ENCODE assay signal across 7 mouse cellular contexts in the genomic region with DNA sequence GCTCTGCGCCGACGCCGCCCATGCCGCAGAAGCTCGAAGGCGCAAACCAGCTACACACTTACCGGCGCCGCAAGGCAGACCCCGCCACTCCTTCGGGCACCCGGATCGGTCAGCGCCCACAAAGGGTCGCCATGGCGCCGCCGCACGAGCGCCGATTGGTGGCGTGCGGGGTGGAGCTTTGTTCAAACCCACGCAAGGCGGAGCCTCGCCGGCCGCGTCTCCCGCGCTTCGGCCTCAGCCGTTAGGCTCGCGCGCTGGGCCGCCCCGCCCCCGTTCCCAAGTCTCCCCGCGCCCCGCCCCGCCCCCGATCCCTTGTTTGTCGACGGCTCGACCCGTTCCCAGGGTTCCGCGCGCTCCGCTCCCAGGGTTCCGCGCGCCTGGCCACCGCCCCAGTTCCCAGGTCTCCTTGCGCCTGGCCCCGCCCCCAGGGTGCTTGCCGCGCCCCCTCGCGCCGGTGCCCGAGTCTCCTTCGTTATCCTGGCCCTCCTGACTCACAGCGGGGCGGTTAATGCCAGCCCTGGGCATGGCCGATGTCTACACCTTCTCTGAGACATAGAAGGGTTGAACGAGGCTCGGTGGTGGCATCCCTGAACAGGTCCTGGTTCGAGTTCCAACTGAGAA. TPM values are rescaled to one million over a fixed set of nuclear protein-coding genes. Genes with fewer than 3 reads are reported as not detected.
A peak's percentile ranks its signal among the peaks of the same experiment; 100 is the strongest.
DNase-seq lines count a peak whose midpoint lies in the region; ATAC-seq and TF ChIP-seq lines count a peak whose summit lies in the region.

TSS of gene Cdca4 (minus strand) at position 180 of the 621 bp plus-strand sequence.

- peak within 1 kb of the TSS; percentile 82 for H3K4me2 ChIP-seq in intestine, postnatal 0 days (replicated peaks; ENCODE audit: low read depth)
- H3K4me2 ChIP-seq in midbrain, embryonic 12.5 days (replicated peaks), result peak within 1 kb of the TSS; percentile 69

- peak; percentile 95 for DNase-seq in adrenal gland, adult 8-10 months
- peak; percentile 99 for DNase-seq in embryo, embryonic 9.5 days (ENCODE audit: extremely low spot score)
- DNase-seq in gonadal fat pad, adult 2 months (ENCODE audit: low read depth), result no peak
- peak; percentile 100 for DNase-seq in left cerebral cortex, postnatal 4 days

- TF ChIP-seq CTCF in intestine, postnatal 0 days (IDR thresholded peaks at IDR 0.05; ENCODE audit: low read depth), result peak; percentile 55
- no peak for TF ChIP-seq CTCF in small intestine, adult 2 months (IDR thresholded peaks at IDR 0.05; ENCODE audit: extremely low read depth, insufficient read length, insufficient replicate concordance, low read depth, low read length)

- ATAC-seq in intestine, postnatal 0 days, result peak; percentile 98
- peak; percentile 97 for ATAC-seq in midbrain, embryonic 12.5 days (ENCODE audit: low FRiP score, low read depth)

- peak within 1 kb of the TSS; percentile 90 for H3K27ac ChIP-seq in intestine, postnatal 0 days (ENCODE audit: low read depth, low read length)
- H3K27ac ChIP-seq in midbrain, embryonic 12.5 days (replicated peaks), result peak within 1 kb of the TSS; percentile 93
- peak within 1 kb of the TSS; percentile 79 for H3K27ac ChIP-seq in small intestine, adult 2 months (ENCODE audit: insufficient read depth, low read depth, low read length)

- WGBS in intestine, postnatal 0 days, result under 1% methylated on average over 72 of the region's 72 CpGs
- WGBS in midbrain, embryonic 12.5 days, result under 1% methylated on average over 68 of the region's 72 CpGs
- WGBS in small intestine, adult 2 months, result 1% methylated on average over 72 of the region's 72 CpGs

- no peaks in the 10 kb centered on the region for H3K9me3 ChIP-seq in intestine, postnatal 0 days (ENCODE audit: control insufficient read depth)
- H3K9me3 ChIP-seq in midbrain, embryonic 12.5 days, result no peaks in the 10 kb centered on the region

- no peaks in the 10 kb centered on the region for H3K27me3 ChIP-seq in intestine, postnatal 0 days (replicated peaks; ENCODE audit: control insufficient read depth, insufficient read depth, low read length)
- H3K27me3 ChIP-seq in midbrain, embryonic 12.5 days, result no peaks in the 10 kb centered on the region
- no peaks in the 10 kb centered on the region for H3K27me3 ChIP-seq in small intestine, adult 2 months (ENCODE audit: control insufficient read depth, insufficient read depth, low read length)

- peak within 1 kb of the TSS; percentile 78 for H3K9ac ChIP-seq in intestine, postnatal 0 days (ENCODE audit: low read depth, low read length)
- H3K9ac ChIP-seq in midbrain, embryonic 12.5 days (replicated peaks), result peak within 1 kb of the TSS; percentile 99

- TF ChIP-seq POLR2A in small intestine, adult 2 months (IDR thresholded peaks at IDR 0.05; ENCODE audit: low read depth, low read length), result peak; percentile 59; the same call in 1 of the 2 replicates

- peaks cover 10% of the 10 kb centered on the region; the same call in 1 of the 2 replicates for H3K36me3 ChIP-seq in intestine, postnatal 0 days (ENCODE audit: control insufficient read depth, insufficient read depth)
- H3K36me3 ChIP-seq in midbrain, embryonic 12.5 days, result peaks cover 44% of the 10 kb centered on the region
- peaks cover 6% of the 10 kb centered on the region; the same call in 1 of the 2 replicates for H3K36me3 ChIP-seq in small intestine, adult 2 months (ENCODE audit: control insufficient read depth, insufficient read depth, low read length)

- no peaks in the 10 kb centered on the region; the same call in 1 of the 2 replicates for H3K4me1 ChIP-seq in intestine, postnatal 0 days (replicated peaks; ENCODE audit: control insufficient read depth, insufficient read depth, low read length)
- peaks cover 44% of the 10 kb centered on the region for H3K4me1 ChIP-seq in midbrain, embryonic 12.5 days
- peaks cover 5% of the 10 kb centered on the region; the same call in 1 of the 2 replicates for H3K4me1 ChIP-seq in small intestine, adult 2 months (ENCODE audit: control insufficient read depth, insufficient read depth, insufficient read length, low read length)

- peak within 1 kb of the TSS; percentile 88 for H3K4me3 ChIP-seq in intestine, postnatal 0 days (ENCODE audit: low read depth, low read length)
- H3K4me3 ChIP-seq in midbrain, embryonic 12.5 days, result peak within 1 kb of the TSS; percentile 99
- peak within 1 kb of the TSS; percentile 97 for H3K4me3 ChIP-seq in small intestine, adult 2 months (ENCODE audit: low read depth, low read length)

- intact Hi-C loops in left cerebral cortex, postnatal 4 days (cut with DNase I), result no loop called here

RNA-seq across cellular contexts. Expression of gene Cdca4, which starts in this region (rescaled TPM):
- 10 to 100 TPM; 11.7 to 14.7 (median 13.6) TPM for total RNA-seq in adrenal gland, adult 8-10 months (2022)
- 16.2 and 17.9 TPM in 2 replicates for polyA plus RNA-seq in gonadal fat pad, adult 2 months (2012; rRNA removed)
- 22.6 and 24.1 TPM in 2 replicates for polyA plus RNA-seq in intestine, postnatal 0 days (2015; fragmentation: Nextera tagmentation; extraction: Ambion mirVana)
- total RNA-seq in left cerebral cortex, postnatal 4 days (2021), result 10 to 100 TPM; 18.5 to 19.8 TPM
- 124 and 132 TPM in 2 replicates for polyA plus RNA-seq in midbrain, embryonic 12.5 days (2016; fragmentation: Nextera tagmentation; extraction: Ambion mirVana)
- 8.0 and 15.8 TPM in 2 replicates for polyA plus RNA-seq in small intestine, adult 2 months (2012; rRNA removed)
